Mouse (Mus musculus): ENCODE data around the gene Rnft1. TPM values are rescaled to one million over a fixed set of nuclear protein-coding genes. Genes with fewer than 3 reads are reported as not detected.

Gene Rnft1
- total and polyA plus RNA-seq, 3 experiments: 6.8 to 35.0 (median 26.2) TPM

DNA sequence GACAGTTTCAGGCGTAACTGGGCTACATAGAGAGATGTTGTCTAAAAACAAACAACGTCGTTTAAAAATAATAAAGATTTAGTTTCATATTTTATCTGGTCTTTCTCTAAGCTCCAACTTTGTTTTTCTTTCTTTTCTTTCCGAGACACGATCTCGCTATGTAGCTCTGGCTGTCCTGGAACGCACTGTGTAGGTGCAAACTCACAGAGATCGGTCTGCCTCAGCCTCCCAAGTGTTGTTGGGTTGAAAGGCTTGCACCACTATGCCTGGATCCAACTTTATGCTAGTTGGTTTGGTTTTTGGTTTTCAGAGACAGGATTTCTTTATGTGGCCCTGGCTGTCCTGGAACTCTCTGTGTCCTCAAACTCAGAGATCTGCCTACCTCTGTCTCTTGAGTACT is 61.1 kb downstream of the Rnft1 start:
- TF ChIP-seq CTCF (IDR thresholded peaks at IDR 0.05) (no peak), POLR2A (IDR thresholded peaks at IDR 0.05; ENCODE audit: insufficient read depth, low read depth, low read length) (no peak), EP300 (IDR thresholded peaks at IDR 0.05; ENCODE audit: insufficient read depth, low read depth, low read length) (no peak)
- Histone ChIP-seq H3K4me3 (peak overlapping the region; percentile 83), H3K27me3 (ENCODE audit: control insufficient read depth, insufficient read depth, low read length) (no peaks in the 10 kb centered on the region), H3K27ac (peak overlapping the region; percentile 89), H3K36me3 (ENCODE audit: control insufficient read depth, insufficient read depth, low read length) (peaks cover 13% of the 10 kb centered on the region), H3K79me2 (replicated peaks; ENCODE audit: control insufficient read depth, insufficient read depth, low read length) (peaks cover 3% of the 10 kb centered on the region; the same call in 1 of the 2 replicates), H3K4me1 (ENCODE audit: control insufficient read depth, insufficient read depth, low read length) (peaks cover 3% of the 10 kb centered on the region), H3K9ac (ENCODE audit: low read depth, low read length) (peak overlapping the region; percentile 56; the same call in 1 of the 2 replicates)
- WGBS: 64% methylated on average over 8 of the region's 8 CpGs
- no peak for DNase-seq
- intact Hi-C loops (cut with DNase I): no loop called here

DNA sequence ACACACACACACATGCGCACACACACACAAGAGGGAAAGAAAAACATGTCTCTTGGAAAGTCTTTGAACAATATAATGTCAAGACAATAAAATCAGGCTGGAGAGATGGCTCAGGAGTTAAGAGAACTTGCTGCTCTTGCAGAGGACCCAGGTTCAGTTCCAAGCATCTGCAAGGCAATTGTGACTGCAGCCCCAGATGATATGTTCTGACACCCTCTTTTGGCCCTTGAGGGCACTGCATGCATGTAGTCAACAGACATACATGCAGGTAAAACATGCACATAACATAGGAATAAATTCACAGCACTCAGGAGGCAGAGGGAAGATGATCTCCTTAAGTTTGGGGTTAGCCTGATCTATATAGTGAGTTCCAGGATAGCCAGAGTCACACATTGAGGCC is 63.0 kb downstream of the Rnft1 start:
- H3K9ac ChIP-seq (ENCODE audit: low read depth, low read length): no peak overlapping the region
- 96% methylated on average over 1 of the region's 1 CpGs for WGBS
- H3K36me3 ChIP-seq (ENCODE audit: control insufficient read depth, insufficient read depth, low read length): peaks cover 5% of the 10 kb centered on the region; the same call in 1 of the 2 replicates
- H3K4me3 ChIP-seq: no peak overlapping the region
- H3K4me1 ChIP-seq (ENCODE audit: control insufficient read depth, insufficient read depth, low read length): peaks cover 3% of the 10 kb centered on the region
- no peak for TF ChIP-seq POLR2A (IDR thresholded peaks at IDR 0.05; ENCODE audit: insufficient read depth, low read depth, low read length)
- TF ChIP-seq CTCF (IDR thresholded peaks at IDR 0.05): peak; percentile 47
- no peaks in the 10 kb centered on the region for H3K27me3 ChIP-seq (ENCODE audit: control insufficient read depth, insufficient read depth, low read length)
- intact Hi-C loops (cut with DNase I): no loop called here
- no peak overlapping the region for H3K27ac ChIP-seq
- DNase-seq: no peak
- H3K79me2 ChIP-seq (replicated peaks; ENCODE audit: control insufficient read depth, insufficient read depth, low read length): 0 out of 2 replicates have a peak, but pooled peaks cover 2% of the 10 kb centered on the region

Other genes starting within 250 kb of the Rnft1 start
- gene Ints2, start 227.1 kb upstream of the Rnft1 start, total RNA-seq (2021): 1 to 10 TPM; 5.2 to 7.5 TPM
- gene Ints2, start 227.1 kb upstream of the Rnft1 start, polyA plus RNA-seq (2012; rRNA removed): 3.2 and 5.7 TPM in 2 replicates
- gene Med13, start 127.1 kb upstream of the Rnft1 start, total RNA-seq (2021): 10 to 100 TPM; 32.2 to 36.6 TPM
- gene Med13, start 127.1 kb upstream of the Rnft1 start, polyA plus RNA-seq (2012; rRNA removed): 15.9 and 27.6 TPM in 2 replicates
- gene Rps6kb1, start 60.1 kb downstream of the Rnft1 start, total RNA-seq (2021): 10 to 100 TPM; 18.3 to 22.4 TPM
- gene Rps6kb1, start 60.1 kb downstream of the Rnft1 start, polyA plus RNA-seq (2012; rRNA removed): 6.4 and 8.1 TPM in 2 replicates
- 1 to 10 TPM; 5.7 to 6.2 TPM for gene Tubd1, start 60.3 kb downstream of the Rnft1 start, total RNA-seq (2021)
- gene Tubd1, start 60.3 kb downstream of the Rnft1 start, polyA plus RNA-seq (2012; rRNA removed): 4.7 and 8.3 TPM in 2 replicates
- 10 to 100 TPM; 58.2 to 66.9 TPM for gene Vmp1, start 199.2 kb downstream of the Rnft1 start, total RNA-seq (2021)
- 34.0 and 59.2 TPM in 2 replicates for gene Vmp1, start 199.2 kb downstream of the Rnft1 start, polyA plus RNA-seq (2012; rRNA removed)
- gene Ptrh2, start 199.3 kb downstream of the Rnft1 start, total RNA-seq (2021): 1 to 10 TPM; 5.9 to 6.4 TPM
- 3.7 and 5.2 TPM in 2 replicates for gene Ptrh2, start 199.3 kb downstream of the Rnft1 start, polyA plus RNA-seq (2012; rRNA removed)

Measured in heart, adult 2 months (tissue).